Mouse (Mus musculus) spleen, postnatal 36 days (tissue): ENCODE measurements around the gene Srrt.

Experiments
- DNase-seq, 2 experiments: peaks; one replicate each; pipeline ENCODE4 v3.0.0; 2022; ENCODE audit warnings: low spot score in 2 of 2, mixed read lengths in 1 of 2

The Srrt gene

GRCm38 (mm10) chr5:137338256-137338655, 30.8 kb upstream of the Srrt start:
- DNase-seq = peak; percentile 84 to 89

GRCm38 (mm10) chr5:137337190-137337589, 29.7 kb upstream of the Srrt start:
- no peak for DNase-seq

GRCm38 (mm10) chr5:137335066-137335465, 27.6 kb upstream of the Srrt start:
- DNase-seq = no peak

GRCm38 (mm10) chr5:137334317-137334716, 26.8 kb upstream of the Srrt start:
- no peak for DNase-seq

GRCm38 (mm10) chr5:137333512-137334174, 26.2 kb upstream of the Srrt start, which contains the start of gene Slc12a9:
Slc12a9 (minus strand) TSS chr5:137333597.
- peak; percentile 92 to 94 for DNase-seq

GRCm38 (mm10) chr5:137332857-137333511, 25.5 kb upstream of the Srrt start:
- no peak for DNase-seq

- no peak for DNase-seq
Observed at GRCm38 (mm10) chr5:137330910-137331309, 23.4 kb upstream of the Srrt start.

GRCm38 (mm10) chr5:137320996-137321395, 13.5 kb upstream of the Srrt start:
- no peak for DNase-seq

- no peak for DNase-seq
Observed at GRCm38 (mm10) chr5:137318570-137318969, 11.1 kb upstream of the Srrt start.

GRCm38 (mm10) chr5:137317361-137317760, 9.9 kb upstream of the Srrt start:
- DNase-seq = no peak

- DNase-seq = no peak
Observed at GRCm38 (mm10) chr5:137315084-137315903, 7.8 kb upstream of the Srrt start.

- peak in 1 of 2 experiments; percentile 47 for DNase-seq
Observed at GRCm38 (mm10) chr5:137314193-137315083, 7.0 kb upstream of the Srrt start, which contains the start of gene Trip6. Trip6 (minus strand) TSS chr5:137314404.

GRCm38 (mm10) chr5:137313466-137314192, 6.2 kb upstream of the Srrt start:
- DNase-seq = no peak

GRCm38 (mm10) chr5:137308356-137308755, 882 bp upstream of the Srrt start:
- no peak for DNase-seq

- DNase-seq = no peak
Observed at GRCm38 (mm10) chr5:137306439-137307005, 952 bp downstream of the Srrt start.

- DNase-seq = no peak
Observed at GRCm38 (mm10) chr5:137305822-137306221, 1.7 kb downstream of the Srrt start.

GRCm38 (mm10) chr5:137304816-137305215, 2.7 kb downstream of the Srrt start:
- no peak for DNase-seq

- no peak for DNase-seq
Observed at GRCm38 (mm10) chr5:137304165-137304564, 3.3 kb downstream of the Srrt start.

GRCm38 (mm10) chr5:137303609-137304008, 3.9 kb downstream of the Srrt start:
- DNase-seq = no peak

- DNase-seq = no peak
Observed at GRCm38 (mm10) chr5:137301253-137301652, 6.2 kb downstream of the Srrt start.
